In genomic region chr9:124080471-124080870, GRCm38 (mm10) we compare ENCODE assay signal across 18 mouse cellular contexts. TPM values are rescaled to one million over a fixed set of nuclear protein-coding genes. Genes with fewer than 3 reads are reported as not detected.
"Had no signal": no experiment of that assay in that cellular context is flagged by ENCODE, and none has a peak within 500 bp of the region (broad histone marks: within the 10 kb centered on the region; RNA-seq: fewer than 3 reads in every experiment).

No protein-coding gene starts in this region.

RNA-seq across cellular contexts. Expression of gene Ccr2, which starts 21.3 kb away (rescaled TPM):
- polyA plus RNA-seq: midbrain, embryonic 16.5 days; myocyte had no signal

RNA-seq across cellular contexts. Expression of gene Ccr5, which starts 40.9 kb away (rescaled TPM):
- polyA plus RNA-seq: myocyte had no signal

RNA-seq across cellular contexts. Expression of gene Ccr3, which starts 58.7 kb away (rescaled TPM):
- total RNA-seq: left cerebral cortex, postnatal 25 days; left cerebral cortex, postnatal 36 days; left cerebral cortex, postnatal 4 days; megakaryocyte-erythroid progenitor cell, adult 5-6 weeks; midbrain, postnatal 0 days had no signal
- polyA plus RNA-seq: limb, embryonic 10.5 days; limb, embryonic 11.5 days; limb, embryonic 12.5 days; limb, embryonic 15.5 days; lung, embryonic 14.5 days; midbrain, embryonic 10.5 days; midbrain, embryonic 11.5 days; midbrain, embryonic 13.5 days; midbrain, embryonic 14.5 days; midbrain, embryonic 15.5 days; midbrain, embryonic 16.5 days; midbrain, postnatal 0 days; myocyte; neural tube, embryonic 11.5 days had no signal
